Mouse (Mus musculus) kidney, adult 2 months (tissue): ENCODE results near the gene Tanc2.

ENCODE experiments used
- CTCF ChIP-seq: fragments of 200-500 bp; conservative IDR thresholded peaks from 2 replicates; pipeline ENCODE4 v1.5.1; 2011; ENCODE audit warnings: low read depth, mild to moderate bottlenecking, control low read depth, low read length, moderate library complexity, mixed read lengths; ENCODE audit not compliant: insufficient read depth, insufficient read length
- POLR2A ChIP-seq: fragments of 200-500 bp; IDR thresholded peaks from one replicate; pipeline ENCODE4 v1.6.1; 2011; ENCODE audit warnings: low read depth, low read length, control low read depth

DNA sequence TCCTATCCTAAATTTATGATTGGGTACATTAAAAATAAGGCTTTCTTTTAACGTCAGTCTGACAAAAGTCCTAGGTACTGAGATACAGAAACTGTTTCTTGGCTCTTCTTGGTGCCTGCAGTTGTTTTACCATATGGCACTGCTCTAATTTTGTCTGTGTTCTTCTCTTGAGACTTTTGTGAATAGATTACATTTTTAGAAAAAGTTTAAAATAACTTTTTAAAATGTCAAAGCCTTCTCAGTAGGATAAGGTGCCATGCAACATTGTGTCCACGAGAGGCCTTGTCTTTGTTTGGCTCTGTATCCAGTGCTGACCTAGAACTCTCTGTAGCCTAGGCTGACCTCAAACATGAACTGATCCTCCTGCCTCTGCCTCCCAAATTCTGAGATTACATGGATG, 238.4 kb downstream of the Tanc2 start:
- TF ChIP-seq CTCF, result no peak
- TF ChIP-seq POLR2A, result no peak
